ENCODE assay signal across 18 mouse cellular contexts in the genomic region with DNA sequence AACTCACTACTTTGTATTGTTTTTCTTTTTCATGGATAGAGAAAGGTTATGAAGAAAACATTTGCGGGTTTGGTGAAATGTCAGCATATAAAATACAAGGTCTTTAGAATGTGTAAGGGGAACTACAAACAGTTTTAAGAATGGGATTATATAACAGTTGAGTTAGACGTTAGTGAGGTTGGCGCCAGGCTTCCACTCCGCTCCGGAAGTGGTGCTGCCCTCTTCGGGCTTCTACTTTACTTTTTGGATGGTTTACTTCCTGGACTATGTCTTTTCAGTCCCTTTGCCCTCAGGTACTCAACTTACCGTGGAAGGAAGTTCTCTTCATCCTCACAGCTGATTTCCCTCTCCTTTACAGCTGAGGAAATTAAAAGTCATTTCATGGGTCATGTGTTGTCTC. TPM values are rescaled to one million over a fixed set of nuclear protein-coding genes. Genes with fewer than 3 reads are reported as not detected.
DNase-seq lines count a peak whose midpoint lies in the region; ATAC-seq lines count a peak whose summit lies in the region.
"Had no signal": no experiment of that assay in that cellular context is flagged by ENCODE, and none has a peak within 500 bp of the region (broad histone marks: within the 10 kb centered on the region; RNA-seq: fewer than 3 reads in every experiment).

No protein-coding gene starts in this region.

- H3K36me3 ChIP-seq in kidney, embryonic 14.5 days (ENCODE audit: control insufficient read depth, insufficient read depth, low read length) = no peaks in the 10 kb centered on the region
- H3K36me3 ChIP-seq: embryonic facial prominence, embryonic 10.5 days; hindbrain, embryonic 12.5 days; midbrain, embryonic 12.5 days had no signal

- H3K4me3 ChIP-seq in kidney, embryonic 14.5 days (ENCODE audit: low read length) = no peak overlapping the region
- H3K4me3 ChIP-seq: embryonic facial prominence, embryonic 10.5 days; hindbrain, embryonic 12.5 days; left cerebral cortex, adult 2 months; midbrain, embryonic 12.5 days had no signal

- WGBS in kidney, embryonic 14.5 days = 58% methylated on average over 7 of the region's 7 CpGs

- H3K9ac ChIP-seq in kidney, embryonic 14.5 days (ENCODE audit: low read depth, low read length) = no peak overlapping the region
- H3K9ac ChIP-seq: hindbrain, embryonic 12.5 days; midbrain, embryonic 12.5 days had no signal

- no peak overlapping the region for H3K4me2 ChIP-seq in kidney, embryonic 14.5 days (replicated peaks; ENCODE audit: low read depth, low read length)
- H3K4me2 ChIP-seq: hindbrain, embryonic 12.5 days; midbrain, embryonic 12.5 days had no signal

- peaks cover 33% of the 10 kb centered on the region for H3K4me1 ChIP-seq in kidney, embryonic 14.5 days (ENCODE audit: control insufficient read depth, insufficient read depth, low read length)
- H3K4me1 ChIP-seq: hindbrain, embryonic 12.5 days had no signal

- no peaks in the 10 kb centered on the region for H3K27me3 ChIP-seq in kidney, embryonic 14.5 days (ENCODE audit: control insufficient read depth, insufficient read depth, low read length)
- H3K27me3 ChIP-seq: hindbrain, embryonic 12.5 days; midbrain, embryonic 12.5 days had no signal

- H3K9me3 ChIP-seq in kidney, embryonic 14.5 days (ENCODE audit: control insufficient read depth, low read length) = no peaks in the 10 kb centered on the region
- H3K9me3 ChIP-seq: embryonic facial prominence, embryonic 10.5 days; hindbrain, embryonic 12.5 days; midbrain, embryonic 12.5 days had no signal

- peak; percentile 36 for ATAC-seq in CD4-positive, CD25-positive, alpha-beta regulatory T cell, adult 4 months
- peak; percentile 53; the same call in 1 of the 2 replicates for ATAC-seq in kidney, embryonic 14.5 days (ENCODE audit: low FRiP score, low TSS enrichment)
- ATAC-seq: forebrain, embryonic 16.5 days had no signal

- peak; percentile 35 for DNase-seq in kidney, adult 11 months
- DNase-seq in kidney, postnatal 10 days = no peak
- peak; percentile 39 for DNase-seq in T-cell, adult 2 months (ENCODE audit: low spot score)
- DNase-seq in testis, postnatal 10 days (ENCODE audit: low spot score) = no peak
- no peak for DNase-seq in layer of hippocampus, adult 9-11 months
- DNase-seq: adrenal gland, postnatal 25 days; cerebellum, adult 8-10 months; gastrocnemius, postnatal 10 days; lung, adult 2 months; lung, postnatal 14 days had no signal

- H3K27ac ChIP-seq in kidney, embryonic 14.5 days (ENCODE audit: low read depth, low read length) = peak overlapping the region; percentile 80; the same call in 1 of the 2 replicates
- H3K27ac ChIP-seq: embryonic facial prominence, embryonic 10.5 days; hindbrain, embryonic 12.5 days; left cerebral cortex, adult 2 months; midbrain, embryonic 12.5 days; stomach, postnatal 0 days had no signal

RNA-seq across cellular contexts. Expression of a gene that starts 43.9 kb away (rescaled TPM):
- polyA plus RNA-seq in CD4-positive, CD25-positive, alpha-beta regulatory T cell, adult 4 months (2017; shearing (Covaris generic)) = 100 to 1,000 TPM; 382 to 420 TPM
- polyA plus RNA-seq in kidney, embryonic 14.5 days (2014; fragmentation: Nextera tagmentation; extraction: Ambion mirVana) = 45.0 and 69.8 TPM in 2 replicates

Comparison
In these comparisons a context has a peak if more than half of its experiments do, and no peak if none do; other contexts are left out.
1. DNase-seq: peak in kidney, adult 11 months (single experiment) and T-cell, adult 2 months (single experiment); none in kidney, postnatal 10 days (single experiment), testis, postnatal 10 days (single experiment) and layer of hippocampus, adult 9-11 months (single experiment).